Mouse (Mus musculus): Measurements from ENCODE around the gene Mpv17l.
"Not testable (repeated sequence)": the region's sequence is repeated elsewhere in the genome, so short reads cannot be mapped to it uniquely, and the experiment has no call there.

Gene Mpv17l

GRCm38 (mm10) chr16:13902888-13903483, at the start of gene Mpv17l, which contains the start of gene Pdxdc1:
Mpv17l (plus strand) TSS chr16:13903161.
Pdxdc1 (minus strand) TSS chr16:13903131.
- peak; percentile 95 to 98 for DNase-seq (ENCODE audit: low read depth in 2 of 2, low spot score in 2 of 2)

- DNase-seq (ENCODE audit: low read depth in 2 of 2, low spot score in 2 of 2): no peak
Observed at GRCm38 (mm10) chr16:13853886-13854285, 49.1 kb upstream of the Mpv17l start.

GRCm38 (mm10) chr16:13866076-13866475, 36.9 kb upstream of the Mpv17l start:
- DNase-seq (ENCODE audit: low read depth in 2 of 2, low spot score in 2 of 2): no peak

- DNase-seq (ENCODE audit: low read depth in 2 of 2, low spot score in 2 of 2): no peak
Observed at GRCm38 (mm10) chr16:13866616-13867015, 36.3 kb upstream of the Mpv17l start.

GRCm38 (mm10) chr16:13867406-13867805, 35.6 kb upstream of the Mpv17l start:
- not testable (repeated sequence) for DNase-seq (ENCODE audit: low read depth in 2 of 2, low spot score in 2 of 2)

- DNase-seq (ENCODE audit: low read depth in 2 of 2, low spot score in 2 of 2): no peak
Observed at GRCm38 (mm10) chr16:13867910-13868514, 34.9 kb upstream of the Mpv17l start.

GRCm38 (mm10) chr16:13875483-13875882, 27.5 kb upstream of the Mpv17l start:
- no peak for DNase-seq (ENCODE audit: low read depth in 2 of 2, low spot score in 2 of 2)

- DNase-seq (ENCODE audit: low read depth in 2 of 2, low spot score in 2 of 2): no peak
Observed at GRCm38 (mm10) chr16:13883094-13883774, 19.7 kb upstream of the Mpv17l start.

GRCm38 (mm10) chr16:13890449-13890848, 12.5 kb upstream of the Mpv17l start:
- no peak for DNase-seq (ENCODE audit: low read depth in 2 of 2, low spot score in 2 of 2)

- no peak for DNase-seq (ENCODE audit: low read depth in 2 of 2, low spot score in 2 of 2)
Observed at GRCm38 (mm10) chr16:13892850-13893249, 10.1 kb upstream of the Mpv17l start.

- no peak for DNase-seq (ENCODE audit: low read depth in 2 of 2, low spot score in 2 of 2)
Observed at GRCm38 (mm10) chr16:13894097-13894496, 8.9 kb upstream of the Mpv17l start.

- no peak for DNase-seq (ENCODE audit: low read depth in 2 of 2, low spot score in 2 of 2)
Observed at GRCm38 (mm10) chr16:13895740-13896139, 7.2 kb upstream of the Mpv17l start.

- DNase-seq (ENCODE audit: low read depth in 2 of 2, low spot score in 2 of 2): no peak
Observed at GRCm38 (mm10) chr16:13896357-13896756, 6.6 kb upstream of the Mpv17l start.

- no peak for DNase-seq (ENCODE audit: low read depth in 2 of 2, low spot score in 2 of 2)
Observed at GRCm38 (mm10) chr16:13898981-13899380, 4.0 kb upstream of the Mpv17l start.

- DNase-seq (ENCODE audit: low read depth in 2 of 2, low spot score in 2 of 2): peak in 1 of 2 experiments; percentile 43
Observed at GRCm38 (mm10) chr16:13902397-13902831, 547 bp upstream of the Mpv17l start.

- no peak for DNase-seq (ENCODE audit: low read depth in 2 of 2, low spot score in 2 of 2)
Observed at GRCm38 (mm10) chr16:13903488-13903887, 527 bp downstream of the Mpv17l start.

GRCm38 (mm10) chr16:13907297-13907696, 4.3 kb downstream of the Mpv17l start:
- DNase-seq (ENCODE audit: low read depth in 2 of 2, low spot score in 2 of 2): no peak

- DNase-seq (ENCODE audit: low read depth in 2 of 2, low spot score in 2 of 2): no peak
Observed at GRCm38 (mm10) chr16:13920093-13920492, 17.1 kb downstream of the Mpv17l start.

- DNase-seq (ENCODE audit: low read depth in 2 of 2, low spot score in 2 of 2): no peak
Observed at GRCm38 (mm10) chr16:13921063-13921462, 18.1 kb downstream of the Mpv17l start.

GRCm38 (mm10) chr16:13921781-13922180, 18.8 kb downstream of the Mpv17l start:
- DNase-seq (ENCODE audit: low read depth in 2 of 2, low spot score in 2 of 2): no peak

GRCm38 (mm10) chr16:13922499-13922898, 19.5 kb downstream of the Mpv17l start:
- not testable (repeated sequence) for DNase-seq (ENCODE audit: low read depth in 2 of 2, low spot score in 2 of 2)

- not testable (repeated sequence) for DNase-seq (ENCODE audit: low read depth in 2 of 2, low spot score in 2 of 2)
Observed at GRCm38 (mm10) chr16:13922966-13923365, 20.0 kb downstream of the Mpv17l start.
